ENCODE assay signal across 29 mouse cellular contexts in genomic region chr6:47292437-47292836, GRCm38 (mm10).
DNase-seq lines count a peak whose midpoint lies in the region; ATAC-seq lines count a peak whose summit lies in the region.
"Had no signal": no experiment of that assay in that cellular context is flagged by ENCODE, and none has a peak within 500 bp of the region (broad histone marks: within the 10 kb centered on the region; RNA-seq: fewer than 3 reads in every experiment).

No protein-coding gene starts in this region.

- H3K36me3 ChIP-seq in forebrain, embryonic 12.5 days (replicated peaks) = peaks cover 6% of the 10 kb centered on the region; the same call in 1 of the 2 replicates
- H3K36me3 ChIP-seq in forebrain, embryonic 10.5 days (replicated peaks) = peaks cover 50% of the 10 kb centered on the region
- H3K36me3 ChIP-seq in hindbrain, embryonic 14.5 days (replicated peaks; ENCODE audit: control insufficient read depth, insufficient read depth) = no peaks in the 10 kb centered on the region
- no peaks in the 10 kb centered on the region for H3K36me3 ChIP-seq in hindbrain, embryonic 16.5 days (ENCODE audit: control insufficient read depth, insufficient read depth, low read length)
- H3K36me3 ChIP-seq in neural tube, embryonic 13.5 days = no peaks in the 10 kb centered on the region
- H3K36me3 ChIP-seq: embryonic facial prominence, embryonic 10.5 days; embryonic facial prominence, embryonic 15.5 days; G1E; heart, embryonic 12.5 days; limb, embryonic 12.5 days; liver, embryonic 15.5 days; neural tube, embryonic 12.5 days had no signal

- peak overlapping the region; percentile 70; the same call in 1 of the 2 replicates for H3K27ac ChIP-seq in forebrain, embryonic 12.5 days
- no peak overlapping the region for H3K27ac ChIP-seq in forebrain, embryonic 10.5 days
- H3K27ac ChIP-seq in hindbrain, embryonic 14.5 days = peak overlapping the region; percentile 61; the same call in 1 of the 2 replicates
- H3K27ac ChIP-seq in hindbrain, embryonic 16.5 days (ENCODE audit: low read depth, low read length) = no peak overlapping the region
- H3K27ac ChIP-seq in neural tube, embryonic 13.5 days (replicated peaks) = peak overlapping the region; percentile 42; the same call in 1 of the 2 replicates
- H3K27ac ChIP-seq: embryonic facial prominence, embryonic 10.5 days; embryonic facial prominence, embryonic 15.5 days; layer of hippocampus, adult 2 months; left cerebral cortex, adult 2 months; limb, embryonic 12.5 days; liver, embryonic 15.5 days; neural tube, embryonic 12.5 days had no signal

- no peak overlapping the region for H3K9ac ChIP-seq in forebrain, embryonic 12.5 days
- no peak overlapping the region for H3K9ac ChIP-seq in hindbrain, embryonic 14.5 days
- H3K9ac ChIP-seq in hindbrain, embryonic 16.5 days (ENCODE audit: low read depth, low read length) = no peak overlapping the region
- H3K9ac ChIP-seq in neural tube, embryonic 13.5 days = no peak overlapping the region
- H3K9ac ChIP-seq: embryonic facial prominence, embryonic 15.5 days; heart, embryonic 12.5 days; limb, embryonic 12.5 days; liver, embryonic 15.5 days; lung, embryonic 14.5 days; neural tube, embryonic 12.5 days had no signal

- no peaks in the 10 kb centered on the region for H3K9me3 ChIP-seq in forebrain, embryonic 12.5 days
- no peaks in the 10 kb centered on the region for H3K9me3 ChIP-seq in forebrain, embryonic 10.5 days
- H3K9me3 ChIP-seq in hindbrain, embryonic 14.5 days (ENCODE audit: control insufficient read depth, low read length) = no peaks in the 10 kb centered on the region
- H3K9me3 ChIP-seq in hindbrain, embryonic 16.5 days (ENCODE audit: control insufficient read depth, low read length) = no peaks in the 10 kb centered on the region
- H3K9me3 ChIP-seq in neural tube, embryonic 13.5 days = no peaks in the 10 kb centered on the region
- H3K9me3 ChIP-seq: embryonic facial prominence, embryonic 10.5 days; embryonic facial prominence, embryonic 15.5 days; G1E; heart, embryonic 12.5 days; limb, embryonic 12.5 days; liver, embryonic 15.5 days; neural tube, embryonic 12.5 days had no signal

- peaks cover 8% of the 10 kb centered on the region; the same call in 1 of the 2 replicates for H3K4me1 ChIP-seq in forebrain, embryonic 12.5 days
- H3K4me1 ChIP-seq in forebrain, embryonic 10.5 days = peaks cover 7% of the 10 kb centered on the region; the same call in 1 of the 2 replicates
- peaks cover 7% of the 10 kb centered on the region; the same call in 1 of the 2 replicates for H3K4me1 ChIP-seq in hindbrain, embryonic 14.5 days (replicated peaks; ENCODE audit: control insufficient read depth, insufficient read depth, low read length)
- peaks cover under 1% of the 10 kb centered on the region; the same call in 1 of the 2 replicates for H3K4me1 ChIP-seq in hindbrain, embryonic 16.5 days (ENCODE audit: control insufficient read depth, insufficient read depth, low read depth, low read length)
- peaks cover 15% of the 10 kb centered on the region for H3K4me1 ChIP-seq in neural tube, embryonic 13.5 days (replicated peaks)
- H3K4me1 ChIP-seq: embryonic facial prominence, embryonic 10.5 days; embryonic facial prominence, embryonic 15.5 days; heart, embryonic 12.5 days; limb, embryonic 12.5 days; liver, embryonic 15.5 days; neural tube, embryonic 12.5 days had no signal

- H3K4me2 ChIP-seq in forebrain, embryonic 12.5 days = no peak overlapping the region
- H3K4me2 ChIP-seq in hindbrain, embryonic 14.5 days (replicated peaks) = no peak overlapping the region
- no peak overlapping the region for H3K4me2 ChIP-seq in hindbrain, embryonic 16.5 days (ENCODE audit: low read length)
- no peak overlapping the region for H3K4me2 ChIP-seq in neural tube, embryonic 13.5 days
- H3K4me2 ChIP-seq: embryonic facial prominence, embryonic 15.5 days; heart, embryonic 12.5 days; limb, embryonic 12.5 days; liver, embryonic 15.5 days; lung, embryonic 14.5 days; neural tube, embryonic 12.5 days had no signal

- WGBS in forebrain, embryonic 12.5 days = 71% methylated on average over 3 of the region's 3 CpGs
- 86% methylated on average over 3 of the region's 3 CpGs for WGBS in forebrain, embryonic 10.5 days
- WGBS in hindbrain, embryonic 14.5 days = 70% methylated on average over 3 of the region's 3 CpGs
- 63% methylated on average over 3 of the region's 3 CpGs for WGBS in hindbrain, embryonic 16.5 days
- WGBS in neural tube, embryonic 13.5 days = 66% methylated on average over 3 of the region's 3 CpGs

- H3K4me3 ChIP-seq in forebrain, embryonic 12.5 days (replicated peaks) = no peak overlapping the region
- H3K4me3 ChIP-seq in forebrain, embryonic 10.5 days = no peak overlapping the region
- H3K4me3 ChIP-seq in hindbrain, embryonic 14.5 days (replicated peaks; ENCODE audit: low read length) = no peak overlapping the region
- H3K4me3 ChIP-seq in hindbrain, embryonic 16.5 days (ENCODE audit: low read length) = no peak overlapping the region
- H3K4me3 ChIP-seq in neural tube, embryonic 13.5 days = no peak overlapping the region
- H3K4me3 ChIP-seq: embryonic facial prominence, embryonic 10.5 days; embryonic facial prominence, embryonic 15.5 days; heart, embryonic 12.5 days; layer of hippocampus, adult 2 months; left cerebral cortex, adult 2 months; limb, embryonic 12.5 days; liver, embryonic 15.5 days; neural tube, embryonic 12.5 days had no signal

- ATAC-seq in forebrain, embryonic 12.5 days (ENCODE audit: low FRiP score) = peak; percentile 60; the same call in 1 of the 2 replicates
- peak; percentile 57; the same call in 1 of the 2 replicates for ATAC-seq in hindbrain, embryonic 14.5 days (ENCODE audit: low FRiP score)
- no peak for ATAC-seq in hindbrain, embryonic 16.5 days
- ATAC-seq in neural tube, embryonic 13.5 days (ENCODE audit: low read depth) = no peak

- no peaks in the 10 kb centered on the region for H3K27me3 ChIP-seq in forebrain, embryonic 12.5 days
- no peaks in the 10 kb centered on the region for H3K27me3 ChIP-seq in forebrain, embryonic 10.5 days (ENCODE audit: poor library complexity, severe bottlenecking)
- H3K27me3 ChIP-seq in hindbrain, embryonic 14.5 days (ENCODE audit: control insufficient read depth, insufficient read depth, low read length) = no peaks in the 10 kb centered on the region
- H3K27me3 ChIP-seq in hindbrain, embryonic 16.5 days (replicated peaks; ENCODE audit: control insufficient read depth, insufficient read depth, low read length) = no peaks in the 10 kb centered on the region
- H3K27me3 ChIP-seq in neural tube, embryonic 13.5 days = no peaks in the 10 kb centered on the region
- H3K27me3 ChIP-seq: embryonic facial prominence, embryonic 15.5 days; heart, embryonic 12.5 days; limb, embryonic 12.5 days; liver, embryonic 15.5 days; neural tube, embryonic 12.5 days had no signal

- DNase-seq in forebrain, embryonic 10.5 days (ENCODE audit: extremely low spot score, low spot score) = no peak
- DNase-seq in hindbrain, embryonic 14.5 days (ENCODE audit: low spot score) = no peak
- DNase-seq in neural tube, embryonic 10.5 days (ENCODE audit: extremely low spot score, low spot score) = no peak
- DNase-seq in spleen, postnatal 4 days (ENCODE audit: low spot score in 2 of 2) = no peak
- DNase-seq: adrenal gland, adult 8-10 months; cerebellum, adult 8-10 months; cerebellum, postnatal 25 days; gastrocnemius, postnatal 25 days; heart, adult 18-20 months; heart, postnatal 4 days; kidney, adult 2 months; kidney, postnatal 36 days; lung, embryonic 14.5 days; lung, postnatal 14 days; right cerebral cortex, postnatal 14 days; thymus, adult 18-20 months; thymus, postnatal 25 days had no signal

Comparison
In these comparisons a context has a peak if more than half of its experiments do, and no peak if none do; other contexts are left out.
1. ATAC-seq: peak in forebrain, embryonic 12.5 days (single experiment) and hindbrain, embryonic 14.5 days (single experiment); none in hindbrain, embryonic 16.5 days (single experiment) and neural tube, embryonic 13.5 days (single experiment).
2. H3K27ac ChIP-seq: peak in forebrain, embryonic 12.5 days (single experiment), hindbrain, embryonic 14.5 days (single experiment) and neural tube, embryonic 13.5 days (single experiment); none in forebrain, embryonic 10.5 days (single experiment) and hindbrain, embryonic 16.5 days (single experiment).